Mouse (Mus musculus) left cerebral cortex, adult 9 months (tissue): Measurements from ENCODE around the gene Ern1.

Experiments used
- DNase-seq, 2 experiments: peaks; one replicate each; pipeline ENCODE4 v3.0.0; 2022; ENCODE audit warnings: low spot score in 2 of 2

Gene Ern1

GRCm38 (mm10) chr11:106390757-106391156, 96.9 kb downstream of the Ern1 start:
- no peak for DNase-seq

- no peak for DNase-seq
Observed at GRCm38 (mm10) chr11:106389611-106390010, 98.0 kb downstream of the Ern1 start.

DNA sequence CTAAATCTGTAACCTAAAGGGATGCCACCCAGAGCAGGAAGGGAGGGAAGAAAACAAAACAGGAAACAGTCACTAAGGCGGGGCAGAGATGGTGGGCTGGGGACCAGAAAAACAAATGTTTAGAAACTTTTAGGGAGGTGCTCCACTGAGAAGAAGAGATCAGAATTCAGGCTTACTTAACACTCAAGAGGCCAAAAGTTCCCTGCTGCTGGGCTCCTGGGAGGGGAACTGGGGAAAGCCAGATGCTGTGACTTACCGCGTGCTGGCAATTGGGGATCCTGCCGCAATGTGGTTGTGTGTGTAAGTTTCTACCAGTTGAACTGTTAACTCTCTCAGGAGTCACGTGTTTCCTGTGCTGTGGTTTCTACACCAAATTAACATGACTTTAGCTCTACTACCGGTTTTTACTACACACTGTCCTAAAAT, 99.8 kb downstream of the Ern1 start, which contains the start of gene Icam2:
TSS of gene Icam2 (minus strand) at position 285 of the 426 bp plus-strand sequence.
- no peak for DNase-seq

- no peak for DNase-seq
Observed at GRCm38 (mm10) chr11:106387020-106387419, 100.6 kb downstream of the Ern1 start.

DNA sequence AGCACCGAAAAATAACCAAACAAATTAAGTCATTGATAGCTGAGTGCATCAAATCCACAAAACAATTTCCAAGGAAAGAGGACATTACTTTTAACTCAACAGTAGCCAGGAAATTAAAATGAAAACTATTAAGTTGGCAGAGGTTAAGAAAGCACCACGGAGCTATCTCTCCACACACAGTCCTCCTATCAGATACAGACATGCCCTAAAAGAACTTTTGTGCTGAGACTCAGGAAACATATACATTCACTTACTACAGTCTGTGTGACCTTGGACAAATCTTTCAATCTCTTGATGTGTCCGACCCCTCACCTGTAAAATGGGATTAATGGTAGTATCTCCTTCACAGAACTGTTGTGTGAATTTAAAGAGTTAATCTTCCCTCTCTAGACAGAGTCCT, 101.2 kb downstream of the Ern1 start:
- DNase-seq = no peak

- DNase-seq = no peak
Observed at GRCm38 (mm10) chr11:106383051-106383790, 104.4 kb downstream of the Ern1 start.

- DNase-seq = no peak
Observed at GRCm38 (mm10) chr11:106382424-106382823, 105.2 kb downstream of the Ern1 start.

GRCm38 (mm10) chr11:106381883-106382282, 105.8 kb downstream of the Ern1 start:
- DNase-seq = no peak

GRCm38 (mm10) chr11:106381011-106381410, 106.6 kb downstream of the Ern1 start:
- DNase-seq = no peak

- no peak for DNase-seq
Observed at GRCm38 (mm10) chr11:106374979-106375378, 112.7 kb downstream of the Ern1 start.

GRCm38 (mm10) chr11:106374559-106374958, 113.1 kb downstream of the Ern1 start:
- no peak for DNase-seq

GRCm38 (mm10) chr11:106373998-106374397, 113.7 kb downstream of the Ern1 start:
- DNase-seq = no peak

DNA sequence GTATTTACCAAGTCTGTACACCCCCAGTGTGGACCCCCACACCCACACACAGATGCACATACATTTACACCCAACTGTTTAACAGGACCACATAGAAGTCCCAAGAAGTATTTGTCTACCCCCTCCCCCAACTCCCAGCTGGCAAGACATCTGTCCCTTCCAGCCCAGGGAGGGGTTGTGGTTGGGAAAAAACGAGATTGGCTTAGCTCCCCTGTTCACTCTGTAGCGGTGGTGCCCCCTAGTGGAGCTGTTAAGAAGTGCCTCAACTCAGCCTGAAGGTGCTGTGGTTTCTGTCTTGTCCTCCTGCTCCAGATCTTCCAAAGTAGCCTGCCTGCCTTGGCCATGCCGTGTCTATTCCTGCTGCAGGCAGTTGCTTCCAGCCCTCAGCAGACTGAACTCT, 121.3 kb downstream of the Ern1 start:
- DNase-seq = peak; percentile 7 to 76

- no peak for DNase-seq
Observed at GRCm38 (mm10) chr11:106365366-106365765, 122.3 kb downstream of the Ern1 start, which contains the start of gene Prr29. TSS of gene Prr29 (plus strand) at chr11:106365472.

- no peak for DNase-seq
Observed at GRCm38 (mm10) chr11:106364712-106365111, 122.9 kb downstream of the Ern1 start.

GRCm38 (mm10) chr11:106359350-106359749, 128.3 kb downstream of the Ern1 start:
- DNase-seq = no peak

DNA sequence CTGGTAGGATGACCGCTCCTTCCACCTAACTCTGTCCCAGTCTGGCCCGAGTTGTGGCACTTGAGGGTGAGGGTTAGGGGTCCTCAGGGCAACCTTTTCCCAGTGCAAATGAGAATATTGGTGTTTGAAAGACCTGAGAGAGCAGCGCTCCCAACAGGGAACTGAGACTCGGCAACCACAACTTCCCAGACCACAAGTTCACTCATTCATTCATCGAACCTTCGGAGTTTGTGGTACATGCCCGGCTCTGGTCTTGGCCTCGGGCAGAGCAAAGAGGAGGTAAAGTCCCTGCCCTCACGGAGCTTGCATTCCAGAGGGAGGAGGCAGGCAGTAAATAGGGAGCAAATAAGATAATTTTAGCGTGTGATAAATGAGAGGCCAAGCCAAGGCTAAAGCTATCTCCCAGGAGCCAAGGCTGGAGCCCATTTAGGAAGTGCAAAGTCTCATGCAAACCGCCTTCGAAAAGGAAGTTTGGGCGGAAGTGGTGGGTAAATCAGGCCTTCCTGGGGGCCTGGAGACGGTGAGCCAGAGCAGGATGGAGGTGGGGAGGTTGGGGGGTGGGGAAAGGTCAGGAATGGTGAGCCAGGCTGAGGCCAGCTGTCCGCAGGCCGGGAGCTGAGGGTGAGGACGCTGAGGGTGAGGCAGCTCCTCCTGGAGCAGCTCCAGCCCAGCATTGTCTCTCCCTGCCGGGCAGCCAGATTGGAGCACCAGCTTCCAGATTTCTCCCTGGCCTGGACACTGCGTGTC, 132.1 kb downstream of the Ern1 start:
- no peak for DNase-seq

GRCm38 (mm10) chr11:106354181-106354580, 133.5 kb downstream of the Ern1 start:
- DNase-seq = no peak

DNA sequence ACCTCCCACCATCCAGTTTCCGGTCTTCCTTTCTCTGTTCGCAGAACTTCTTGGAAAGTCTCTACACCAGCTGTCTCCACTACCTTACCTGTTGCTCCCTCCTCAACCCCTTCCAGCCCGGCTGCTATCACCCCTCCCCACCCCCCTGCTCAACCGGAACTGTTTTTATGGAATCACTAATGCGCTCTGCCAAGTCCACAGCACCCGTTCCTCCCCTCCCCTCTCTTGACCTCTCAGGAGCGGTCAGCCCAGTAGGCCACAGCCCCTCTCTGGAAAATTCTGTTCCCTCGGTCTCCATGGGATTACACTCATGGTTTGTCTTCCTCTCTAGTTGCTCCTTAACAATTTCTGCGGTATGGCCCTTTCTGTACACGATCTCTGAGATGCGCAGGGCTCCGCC, 134.5 kb downstream of the Ern1 start, which contains the start of gene Scn4a:
TSS of gene Scn4a (minus strand) at position 101 of the 400 bp plus-strand sequence.
- no peak for DNase-seq

DNA sequence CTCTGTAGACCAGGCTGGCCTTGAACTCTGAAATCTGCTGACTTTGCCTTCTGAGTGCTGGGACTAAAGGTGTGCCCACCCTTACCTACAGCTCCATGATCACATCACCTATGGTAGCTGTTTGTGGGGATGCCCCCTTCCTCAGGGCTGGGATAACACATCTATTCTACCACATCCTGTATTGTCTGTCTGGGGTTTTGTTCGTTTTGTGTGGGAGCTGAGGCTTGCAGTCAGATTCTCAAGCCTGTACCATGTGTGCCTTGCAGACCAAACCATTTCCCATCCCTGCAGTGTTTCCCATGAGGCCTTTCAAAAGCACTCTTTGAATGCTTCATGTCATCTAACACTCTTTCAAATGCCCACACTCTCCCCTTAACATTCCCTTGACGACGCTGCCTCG, 135.7 kb downstream of the Ern1 start:
- DNase-seq = no peak

GRCm38 (mm10) chr11:106351253-106351652, 136.4 kb downstream of the Ern1 start:
- DNase-seq = no peak

DNA sequence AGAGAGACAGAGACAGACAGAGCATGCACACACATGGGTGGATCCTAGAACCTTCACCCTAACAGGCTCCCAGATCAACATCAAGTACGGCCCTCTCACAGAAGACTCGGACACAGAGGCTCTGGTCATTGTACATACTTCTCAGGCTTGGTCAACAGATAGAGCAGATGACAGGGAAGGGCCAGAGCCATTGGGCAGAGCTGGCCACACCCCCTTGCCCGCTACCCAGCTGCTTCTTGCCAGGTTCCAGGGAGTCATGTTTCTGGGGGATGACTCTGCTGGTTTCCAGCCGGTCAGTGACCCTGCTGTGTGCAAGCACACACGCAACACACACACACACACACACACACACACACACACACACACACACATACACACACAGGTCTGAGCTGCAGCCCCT, 136.8 kb downstream of the Ern1 start:
- no peak for DNase-seq

DNA sequence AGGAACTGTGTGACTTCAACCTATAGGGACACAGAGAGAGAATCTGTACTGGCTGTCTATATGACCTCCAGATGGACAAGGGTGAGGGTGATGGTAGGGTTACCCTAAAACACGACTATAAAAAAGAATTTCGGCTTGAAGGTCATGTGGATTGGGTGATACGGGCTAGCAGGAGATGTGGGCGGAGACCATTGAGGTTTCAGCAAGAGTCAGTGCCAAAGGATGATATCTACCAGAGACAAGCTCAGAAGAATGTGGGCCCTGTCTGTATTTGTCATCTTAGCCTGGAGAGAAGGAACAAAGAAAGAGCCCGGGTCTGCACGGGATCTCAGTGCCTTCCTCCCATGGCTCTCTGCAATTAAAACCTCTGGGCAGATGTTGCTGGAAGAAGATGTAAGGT, 137.9 kb downstream of the Ern1 start:
- no peak for DNase-seq
